Mouse (Mus musculus): ENCODE measurements around the gene Gm3298. TPM values are rescaled to one million over a fixed set of nuclear protein-coding genes. Genes with fewer than 3 reads are reported as not detected.
"Not testable (repeated sequence)": the region's sequence is repeated elsewhere in the genome, so short reads cannot be mapped to it uniquely, and the experiment has no call there.

The Gm3298 gene
- 0.23 TPM in 1 of 2 replicates, not detected in the other for polyA plus RNA-seq (2012; rRNA removed)

DNA sequence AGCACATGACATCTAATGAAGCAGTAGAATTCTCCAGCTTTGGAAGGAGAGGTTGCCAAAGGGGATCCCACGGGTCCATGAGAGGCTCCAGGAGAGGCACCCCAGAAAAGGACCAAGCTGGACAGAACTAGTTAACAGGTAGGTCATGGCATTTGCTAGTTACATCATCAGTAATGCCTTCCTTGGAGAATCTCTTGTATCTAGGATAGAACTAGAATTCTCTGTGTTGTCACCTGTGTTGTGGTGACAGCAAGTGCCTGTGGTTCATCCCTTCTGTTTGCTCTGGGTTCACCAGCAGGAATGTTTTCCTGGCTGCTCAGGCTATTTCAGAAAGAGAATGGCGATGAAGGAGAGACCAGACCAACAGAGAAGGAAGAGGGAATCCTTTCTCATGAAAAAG lies at the start of gene Gm3298:
TSS of gene Gm3298 (plus strand) at position 301 of the 400 bp plus-strand sequence.
- H3K27me3 ChIP-seq (ENCODE audit: control insufficient read depth, insufficient read depth, low read length); H3K36me3 ChIP-seq (ENCODE audit: control insufficient read depth, insufficient read depth, low read length); H3K4me1 ChIP-seq (ENCODE audit: control insufficient read depth, insufficient read depth, low read length); H3K4me3 ChIP-seq (ENCODE audit: control insufficient read depth, low read depth, low read length); H3K27ac ChIP-seq (ENCODE audit: control insufficient read depth, insufficient read depth, low read depth, low read length): not testable (repeated sequence)

DNA sequence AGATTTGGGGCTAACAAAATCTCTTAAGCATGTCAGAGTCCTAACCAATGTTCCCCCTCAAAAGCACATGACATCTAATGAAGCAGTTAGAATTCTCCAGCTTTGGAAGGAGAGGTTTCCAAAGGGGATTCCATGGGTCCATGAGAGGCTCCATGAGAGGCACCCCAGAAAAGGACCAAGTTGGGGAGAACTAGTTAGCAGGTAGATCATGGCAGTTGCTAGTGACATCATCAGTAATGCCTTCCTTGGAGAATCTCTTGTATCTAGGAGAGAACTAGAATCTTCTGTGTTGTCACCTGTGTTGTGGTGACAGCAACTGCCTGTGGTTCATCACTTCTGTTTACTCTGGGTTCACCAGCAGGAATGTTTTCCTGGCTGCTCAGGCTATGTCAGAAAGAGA lies 32.1 kb upstream of the Gm3298 start, which contains the start of gene Gm8297:
TSS of gene Gm8297 (plus strand) at position 301 of the 400 bp plus-strand sequence.
- H3K27me3 ChIP-seq (ENCODE audit: control insufficient read depth, insufficient read depth, low read length); H3K27ac ChIP-seq (ENCODE audit: control insufficient read depth, insufficient read depth, low read depth, low read length); H3K36me3 ChIP-seq (ENCODE audit: control insufficient read depth, insufficient read depth, low read length); H3K4me3 ChIP-seq (ENCODE audit: control insufficient read depth, low read depth, low read length); H3K4me1 ChIP-seq (ENCODE audit: control insufficient read depth, insufficient read depth, low read length): not testable (repeated sequence)

DNA sequence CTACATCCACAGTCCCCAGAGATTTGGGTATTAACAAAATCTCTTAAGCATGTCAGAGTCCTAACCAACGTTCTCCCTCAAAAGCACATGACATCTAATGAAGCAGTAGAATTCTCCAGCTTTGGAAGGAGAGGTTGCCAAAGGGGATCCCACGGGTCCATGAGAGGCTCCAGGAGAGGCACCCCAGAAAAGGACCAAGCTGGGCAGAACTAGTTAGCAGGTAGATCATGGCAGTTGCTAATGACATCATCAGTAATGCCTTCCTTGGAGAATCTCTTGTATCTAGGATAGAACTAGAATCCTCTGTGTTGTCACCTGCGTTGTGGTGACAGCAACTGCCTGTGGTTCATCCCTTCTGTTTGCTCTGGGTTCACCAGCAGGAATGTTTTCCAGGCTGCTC lies 34.6 kb downstream of the Gm3298 start, which contains the start of gene 4930555G01Rik:
TSS of gene 4930555G01Rik (plus strand) at position 301 of the 400 bp plus-strand sequence.
- not testable (repeated sequence) for H3K4me1 ChIP-seq (ENCODE audit: control insufficient read depth, insufficient read depth, low read length); H3K27ac ChIP-seq (ENCODE audit: control insufficient read depth, insufficient read depth, low read depth, low read length); H3K4me3 ChIP-seq (ENCODE audit: control insufficient read depth, low read depth, low read length); H3K27me3 ChIP-seq (ENCODE audit: control insufficient read depth, insufficient read depth, low read length); H3K36me3 ChIP-seq (ENCODE audit: control insufficient read depth, insufficient read depth, low read length)

Other genes starting within 250 kb of the Gm3298 start
- 2.0 and 2.9 TPM in 2 replicates for gene Gm9602, start 239.6 kb upstream of the Gm3298 start, polyA plus RNA-seq (2012; rRNA removed)
- gene Gm3269, start 177.8 kb upstream of the Gm3298 start, polyA plus RNA-seq (2012; rRNA removed) = 0.41 and 0.57 TPM in 2 replicates
- 0.27 and 1.5 TPM in 2 replicates for gene Gm3264, start 160.3 kb upstream of the Gm3298 start, polyA plus RNA-seq (2012; rRNA removed)
- gene Gm3278, start 123.5 kb upstream of the Gm3298 start, polyA plus RNA-seq (2012; rRNA removed) = 0.86 and 0.96 TPM in 2 replicates
- gene Gm8297, start 32.0 kb upstream of the Gm3298 start, polyA plus RNA-seq (2012; rRNA removed) = 13.7 and 18.9 TPM in 2 replicates
- gene 4930555G01Rik, start 34.7 kb downstream of the Gm3298 start, polyA plus RNA-seq (2012; rRNA removed) = 0.60 and 0.65 TPM in 2 replicates
- gene Gm8281, start 55.1 kb downstream of the Gm3298 start, polyA plus RNA-seq (2012; rRNA removed) = 0.42 and 0.62 TPM in 2 replicates
- gene Gm8279, start 115.6 kb downstream of the Gm3298 start, polyA plus RNA-seq (2012; rRNA removed) = 12.9 and 13.5 TPM in 2 replicates
- gene Gm3317, start 148.6 kb downstream of the Gm3298 start, polyA plus RNA-seq (2012; rRNA removed) = not detected in 2 replicates
- not detected in 2 replicates for gene Gm8271, start 169.9 kb downstream of the Gm3298 start, polyA plus RNA-seq (2012; rRNA removed)
- gene Gm3526, start 244.7 kb downstream of the Gm3298 start, polyA plus RNA-seq (2012; rRNA removed) = 1.6 and 1.9 TPM in 2 replicates

Measured in testis, adult 2 months (tissue).